Mouse (Mus musculus) cortical plate, adult 2 months (tissue): ENCODE results near the gene Tmem8b. TPM values are rescaled to one million over a fixed set of nuclear protein-coding genes. Genes with fewer than 3 reads are reported as not detected.

ENCODE experiments used
- H3K27ac ChIP-seq: fragments of 200-500 bp; 2 replicates; pipeline ENCODE4 v1.5.1; 2012; ENCODE audit warnings: low read length, control low read depth, inconsistent platforms; ENCODE audit not compliant: insufficient read depth
- H3K4me1 ChIP-seq: fragments of 200-500 bp; 2 replicates; pipeline ENCODE4 v1.6.1; 2011; ENCODE audit warnings: low read length; ENCODE audit not compliant: control insufficient read depth, insufficient read depth
- H3K4me3 ChIP-seq: fragments of 200-500 bp; 2 replicates; pipeline ENCODE4 v1.5.1; 2011; ENCODE audit warnings: mild to moderate bottlenecking, low read length, control low read depth; ENCODE audit not compliant: insufficient read depth
- CTCF ChIP-seq: fragments of 200-500 bp; IDR thresholded peaks from 2 replicates; pipeline ENCODE4 v1.5.1; 2011; ENCODE audit warnings: mild to moderate bottlenecking, control low read depth, low read length; ENCODE audit not compliant: insufficient read depth; ENCODE audit errors: extremely low read depth
- POLR2A ChIP-seq: fragments of 200-500 bp; IDR thresholded peaks from 2 replicates; pipeline ENCODE4 v1.6.1; 2011; ENCODE audit warnings: mild to moderate bottlenecking, low read length, control low read depth; ENCODE audit not compliant: insufficient read depth; ENCODE audit errors: extremely low read depth
- polyA plus RNA-seq: library from polyadenylated mRNA; depleted of rRNA; stranded (reverse); fragments of >200 nt; gene quantifications from 2 replicates; pipeline ENCODE4 v1.2.3, GENCODE M21; 2012

Tmem8b gene
- polyA plus RNA-seq, 1 experiment: 36.6 TPM

DNA sequence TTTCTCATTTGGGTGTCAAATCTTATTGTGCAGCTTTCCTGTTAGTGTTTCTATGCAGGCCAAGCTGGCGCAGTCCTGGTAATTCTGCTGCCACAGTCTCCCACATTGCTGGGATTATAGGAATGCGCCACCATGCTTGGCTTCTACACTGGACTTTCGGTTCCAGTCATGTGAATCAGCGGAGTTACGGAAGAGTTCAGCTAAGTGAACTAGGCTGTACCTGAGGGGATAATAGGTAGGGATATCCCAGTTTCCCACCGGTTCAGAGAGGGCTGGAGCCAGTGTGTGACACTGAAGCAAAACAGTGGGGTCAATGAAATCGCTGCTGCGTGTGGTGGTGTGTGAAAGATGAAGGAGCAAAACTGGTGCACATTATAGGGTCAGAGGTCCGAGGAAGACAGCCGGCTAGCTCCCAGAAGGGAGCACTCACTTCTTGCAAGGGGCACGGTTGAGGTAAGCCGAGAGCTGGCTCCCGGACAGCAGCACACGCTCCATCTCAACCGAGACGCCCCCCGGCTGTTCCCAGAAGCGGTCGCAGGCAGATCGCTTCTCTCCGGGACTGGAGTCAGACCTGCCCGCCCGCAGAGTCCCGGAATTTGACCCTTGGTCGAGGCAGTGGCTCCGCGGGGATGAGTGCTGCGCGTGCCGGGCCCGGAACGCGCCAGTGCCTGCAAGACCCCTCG lies 13.0 kb upstream of the Tmem8b start:
- no peaks in the 10 kb centered on the region; the same call in 1 of the 2 replicates for H3K4me1 ChIP-seq
- H3K27ac ChIP-seq: peak overlapping the region; percentile 90
- TF ChIP-seq CTCF (no peak), POLR2A (no peak)
- H3K4me3 ChIP-seq: peak overlapping the region; percentile 51

DNA sequence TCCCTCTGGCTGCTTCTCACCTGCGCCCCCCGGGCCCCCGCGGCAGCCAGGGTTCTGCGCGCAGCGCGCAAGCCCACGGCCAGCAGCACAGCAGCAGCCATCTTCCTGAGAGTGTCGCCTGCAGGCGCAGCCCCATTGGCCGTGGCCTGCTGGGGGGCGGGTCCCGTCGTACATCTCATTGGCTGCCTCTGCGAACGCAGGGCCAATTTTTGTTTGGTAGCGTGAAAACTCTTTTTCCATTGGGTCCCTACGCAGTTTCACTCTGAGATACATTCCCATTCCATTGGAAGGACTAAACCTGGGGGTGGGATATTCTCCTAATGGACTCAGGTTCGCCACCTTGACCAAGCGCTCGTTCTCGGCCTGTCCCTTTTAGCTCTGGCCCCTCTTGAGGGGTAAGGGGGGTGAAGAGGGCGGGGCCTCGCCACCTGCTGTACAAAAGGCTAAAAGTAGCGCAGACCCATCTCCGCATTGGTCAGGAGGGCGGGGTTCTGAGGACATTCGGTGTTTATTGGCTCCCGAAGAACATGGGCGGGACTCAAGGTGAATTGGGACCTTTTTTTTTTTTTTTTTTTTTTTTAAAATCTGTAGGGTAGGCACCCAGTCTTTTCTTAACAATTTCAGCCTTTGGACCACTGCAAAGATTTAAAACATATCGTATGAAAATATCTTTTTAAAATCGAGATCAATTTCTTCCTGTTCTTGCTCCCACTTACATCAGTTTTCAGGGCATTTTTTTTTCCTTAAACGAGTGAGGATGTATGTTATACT lies 12.2 kb upstream of the Tmem8b start, which contains the start of gene Hint2:
TSS of gene Hint2 (minus strand) at position 128 of the 771 bp plus-strand sequence.
- peak within 1 kb of the TSS; percentile 90 for H3K27ac ChIP-seq

DNA sequence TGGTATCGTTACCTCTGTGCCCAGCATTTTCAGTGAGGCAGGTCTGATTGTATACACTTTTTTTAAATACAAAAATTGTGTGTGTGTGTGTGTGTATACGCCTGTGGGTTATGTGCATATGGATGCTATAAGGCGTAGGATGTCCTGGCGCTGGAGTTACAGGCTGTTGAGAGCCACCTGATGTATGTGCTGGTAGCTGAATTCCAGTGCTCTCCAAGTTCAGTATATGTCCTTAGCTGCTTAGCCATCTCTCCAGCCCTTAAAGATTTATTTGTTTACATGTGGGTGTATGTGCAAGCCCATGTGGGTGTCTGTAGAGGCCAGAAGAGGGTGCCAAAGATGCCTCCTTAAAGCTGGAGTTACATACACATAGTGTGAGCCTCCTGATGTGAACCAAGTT lies 11.6 kb upstream of the Tmem8b start:
- TF ChIP-seq POLR2A (no peak), CTCF (no peak)
- no peak overlapping the region for H3K27ac ChIP-seq
- no peak overlapping the region; the same call in 1 of the 2 replicates for H3K4me3 ChIP-seq
- H3K4me1 ChIP-seq: no peaks in the 10 kb centered on the region; the same call in 1 of the 2 replicates

More for the DNA sequence above, 12.2 kb upstream of the Tmem8b start, which contains the start of gene Hint2:
- Histone ChIP-seq H3K4me3 (peak within 1 kb of the TSS; percentile 51), H3K4me1 (no peaks in the 10 kb centered on the region; the same call in 1 of the 2 replicates)
- TF ChIP-seq CTCF: no peak
- peak; percentile 81 for TF ChIP-seq POLR2A

DNA sequence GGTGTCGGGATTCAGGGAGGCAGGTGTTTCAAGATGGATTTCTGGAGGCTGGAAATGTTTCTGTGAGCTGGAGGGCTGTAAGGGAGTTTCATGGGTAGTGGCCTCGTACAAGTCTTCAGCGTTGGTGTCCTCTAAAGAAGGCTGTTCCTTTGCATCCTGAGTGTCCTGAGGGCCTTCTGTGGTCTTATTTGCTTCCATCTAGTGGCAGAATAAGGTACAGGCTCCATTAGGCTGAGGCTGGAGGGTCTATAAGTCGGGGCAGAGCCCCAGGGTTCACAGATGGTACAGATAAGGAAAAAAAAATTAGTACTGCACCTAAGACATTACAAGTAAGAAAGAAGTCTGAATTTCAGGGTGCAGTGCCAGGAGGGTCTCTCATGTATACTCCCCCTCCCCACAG lies 2.4 kb upstream of the Tmem8b start:
- no peak for TF ChIP-seq POLR2A
- peak; percentile 43; the same call in 1 of the 2 replicates for TF ChIP-seq CTCF
- Histone ChIP-seq H3K4me1 (peaks cover 2% of the 10 kb centered on the region), H3K4me3 (no peak overlapping the region), H3K27ac (no peak overlapping the region)

- Histone ChIP-seq H3K27ac (no peak overlapping the region), H3K4me1 (peaks cover 6% of the 10 kb centered on the region), H3K4me3 (peak overlapping the region; percentile 85)
- TF ChIP-seq POLR2A (no peak), CTCF (no peak)
Measured at GRCm38 (mm10) chr4:43669428-43669794, 640 bp downstream of the Tmem8b start.

- H3K4me1 ChIP-seq: peaks cover 6% of the 10 kb centered on the region
- no peak overlapping the region for H3K27ac ChIP-seq
- TF ChIP-seq CTCF (peak; percentile 78), POLR2A (no peak)
- H3K4me3 ChIP-seq: no peak overlapping the region
Measured at GRCm38 (mm10) chr4:43672070-43672469, 3.3 kb downstream of the Tmem8b start.

GRCm38 (mm10) chr4:43673703-43674102 lies 4.9 kb downstream of the Tmem8b start:
- Histone ChIP-seq H3K27ac (no peak overlapping the region), H3K4me1 (peaks cover 6% of the 10 kb centered on the region), H3K4me3 (no peak overlapping the region)
- no peak for TF ChIP-seq CTCF
- TF ChIP-seq POLR2A: no peak

- Histone ChIP-seq H3K4me3 (no peak overlapping the region), H3K27ac (no peak overlapping the region), H3K4me1 (peaks cover 6% of the 10 kb centered on the region)
- no peak for TF ChIP-seq CTCF
- no peak for TF ChIP-seq POLR2A
Measured at GRCm38 (mm10) chr4:43674974-43675373, 6.2 kb downstream of the Tmem8b start.

DNA sequence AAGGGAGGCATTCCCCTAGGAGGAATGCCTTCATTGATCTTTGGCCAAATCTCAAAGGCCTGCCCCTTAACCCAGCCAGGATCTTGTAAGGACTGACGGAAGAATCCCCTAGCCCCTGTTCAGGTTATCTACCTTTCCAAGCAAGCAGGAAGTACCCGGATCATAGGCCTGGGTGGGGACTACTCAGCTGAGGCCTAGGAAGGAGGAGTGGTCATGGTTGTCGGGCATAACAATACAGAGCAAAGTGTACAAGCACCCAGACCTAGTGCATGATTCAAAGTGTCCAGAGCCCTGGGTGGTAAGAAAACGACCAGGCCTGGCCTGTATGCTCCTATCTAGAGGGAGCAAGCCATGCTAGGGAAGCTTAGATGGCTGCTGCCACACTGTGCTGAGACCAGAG lies 6.8 kb downstream of the Tmem8b start:
- Histone ChIP-seq H3K4me1 (peaks cover 6% of the 10 kb centered on the region), H3K27ac (no peak overlapping the region), H3K4me3 (no peak overlapping the region)
- TF ChIP-seq CTCF (no peak), POLR2A (no peak)

DNA sequence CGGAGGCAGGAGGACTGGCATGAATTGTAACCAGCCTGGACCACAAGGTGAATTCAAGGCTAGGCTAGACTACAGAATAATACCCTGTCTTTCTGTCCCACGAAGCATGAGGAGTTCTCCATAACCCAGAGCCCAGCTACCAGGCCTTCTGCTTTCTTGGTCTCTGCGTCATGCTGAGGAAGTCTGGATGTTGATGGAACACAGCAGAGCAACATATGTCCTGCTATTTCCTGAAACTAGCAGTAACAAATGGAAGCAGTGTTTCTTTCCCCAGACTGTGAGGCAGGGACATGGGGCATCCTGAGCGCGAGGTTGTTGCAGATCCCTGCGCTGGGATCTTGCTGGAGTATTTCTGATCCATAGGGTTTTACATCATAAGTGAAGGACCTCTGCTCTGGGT lies 9.8 kb downstream of the Tmem8b start:
- Histone ChIP-seq H3K4me1 (no peaks in the 10 kb centered on the region), H3K27ac (no peak overlapping the region), H3K4me3 (no peak overlapping the region)
- TF ChIP-seq CTCF: no peak
- TF ChIP-seq POLR2A: no peak
